In genomic region chr15:86188186-86188585, GRCm38 (mm10) we compare ENCODE assay signal across 9 mouse cellular contexts. TPM values are rescaled to one million over a fixed set of nuclear protein-coding genes. Genes with fewer than 3 reads are reported as not detected.
DNase-seq lines count a peak whose midpoint lies in the region; ATAC-seq and TF ChIP-seq lines count a peak whose summit lies in the region.
"Had no signal": no experiment of that assay in that cellular context is flagged by ENCODE, and none has a peak within 500 bp of the region (broad histone marks: within the 10 kb centered on the region; RNA-seq: fewer than 3 reads in every experiment).

No protein-coding gene starts in this region.

- peaks cover 31% of the 10 kb centered on the region for H3K4me1 ChIP-seq in heart, adult 2 months (ENCODE audit: control insufficient read depth, insufficient read depth, low read length)
- H3K4me1 ChIP-seq in heart, embryonic 12.5 days (replicated peaks): peaks cover 45% of the 10 kb centered on the region
- peaks cover 14% of the 10 kb centered on the region; the same call in 1 of the 2 replicates for H3K4me1 ChIP-seq in forebrain, postnatal 0 days (ENCODE audit: insufficient read depth)
- H3K4me1 ChIP-seq in kidney, adult 2 months (ENCODE audit: control insufficient read depth, insufficient read depth, low read length): peaks cover 21% of the 10 kb centered on the region

- no peaks in the 10 kb centered on the region for H3K79me2 ChIP-seq in heart, adult 2 months (replicated peaks; ENCODE audit: control insufficient read depth, insufficient read depth, low read length)

- peak overlapping the region; percentile 94 for H3K27ac ChIP-seq in heart, adult 2 months
- no peak overlapping the region for H3K27ac ChIP-seq in heart, embryonic 12.5 days (ENCODE audit: poor library complexity, severe bottlenecking)
- H3K27ac ChIP-seq in forebrain, postnatal 0 days (ENCODE audit: low read depth, low read length): no peak overlapping the region
- H3K27ac ChIP-seq in kidney, adult 2 months (ENCODE audit: insufficient read depth, low read depth, low read length): peak overlapping the region; percentile 81
- H3K27ac ChIP-seq: limb, embryonic 13.5 days had no signal

- TF ChIP-seq CTCF in heart, adult 2 months (IDR thresholded peaks at IDR 0.05): no peak
- TF ChIP-seq CTCF in forebrain, postnatal 0 days (IDR thresholded peaks at IDR 0.05; ENCODE audit: low read depth): no peak
- no peak for TF ChIP-seq CTCF in kidney, adult 2 months (conservative IDR thresholded peaks at IDR 0.05; ENCODE audit: insufficient read depth, insufficient read length, low read depth, low read length)

- DNase-seq in heart, adult 2 months: peak; percentile 62 to 64
- DNase-seq in adipocyte (ENCODE audit: low spot score): peak; percentile 58
- peak; percentile 36 for DNase-seq in forebrain, postnatal 0 days
- DNase-seq in kidney, adult 2 months: peak; percentile 81
- peak; percentile 90 for DNase-seq in retina, postnatal 1 day
- no peak for DNase-seq in urinary bladder, postnatal 10 days (ENCODE audit: low spot score)

- intact Hi-C loops in heart, adult 2 months (cut with DNase I): loop anchor here (2.0 kb wide), 2 partner anchors 19 to 41 kb away; no protein-coding TSS in a partner anchor

- H3K4me3 ChIP-seq in heart, adult 2 months: no peak overlapping the region; the same call in 1 of the 2 replicates
- H3K4me3 ChIP-seq in heart, embryonic 12.5 days: no peak overlapping the region
- no peak overlapping the region for H3K4me3 ChIP-seq in forebrain, postnatal 0 days (ENCODE audit: low read depth, low read length)
- no peak overlapping the region for H3K4me3 ChIP-seq in kidney, adult 2 months (ENCODE audit: insufficient read depth, low read depth, low read length)
- H3K4me3 ChIP-seq: limb, embryonic 13.5 days had no signal

- H3K9me3 ChIP-seq in heart, embryonic 12.5 days (replicated peaks): no peaks in the 10 kb centered on the region
- no peaks in the 10 kb centered on the region for H3K9me3 ChIP-seq in forebrain, postnatal 0 days (ENCODE audit: low read length)
- H3K9me3 ChIP-seq: limb, embryonic 13.5 days had no signal

- peak; percentile 55; the same call in 1 of the 2 replicates for TF ChIP-seq EP300 in heart, adult 2 months (IDR thresholded peaks at IDR 0.05; ENCODE audit: insufficient read depth, low read depth, low read length)

- H3K36me3 ChIP-seq in heart, adult 2 months (ENCODE audit: control insufficient read depth, insufficient read depth, low read length): no peaks in the 10 kb centered on the region
- H3K36me3 ChIP-seq in heart, embryonic 12.5 days: no peaks in the 10 kb centered on the region
- H3K36me3 ChIP-seq in forebrain, postnatal 0 days (ENCODE audit: insufficient read depth): no peaks in the 10 kb centered on the region
- H3K36me3 ChIP-seq in kidney, adult 2 months (ENCODE audit: control insufficient read depth, insufficient read depth, low read length): no peaks in the 10 kb centered on the region
- H3K36me3 ChIP-seq: limb, embryonic 13.5 days had no signal

- ATAC-seq in heart, embryonic 12.5 days (ENCODE audit: insufficient number of reproducible peaks, low FRiP score): no peak
- peak; percentile 23 for ATAC-seq in forebrain, postnatal 0 days
- no peak for ATAC-seq in monocyte, adult 5-6 weeks (replicated peaks; ENCODE audit: insufficient number of reproducible peaks, low FRiP score, low TSS enrichment, poor library complexity, severe bottlenecking)

- no peaks in the 10 kb centered on the region for H3K27me3 ChIP-seq in heart, adult 2 months (ENCODE audit: control insufficient read depth, insufficient read depth, low read length)
- H3K27me3 ChIP-seq in heart, embryonic 12.5 days (replicated peaks): peaks cover 5% of the 10 kb centered on the region; the same call in 1 of the 2 replicates
- H3K27me3 ChIP-seq in forebrain, postnatal 0 days (ENCODE audit: insufficient read depth, low read length): no peaks in the 10 kb centered on the region
- H3K27me3 ChIP-seq in kidney, adult 2 months (replicated peaks; ENCODE audit: control insufficient read depth, insufficient read depth, low read length): no peaks in the 10 kb centered on the region
- H3K27me3 ChIP-seq: limb, embryonic 13.5 days had no signal

- H3K9ac ChIP-seq in heart, adult 2 months (ENCODE audit: low read depth, low read length): peak overlapping the region; percentile 44; the same call in 1 of the 2 replicates
- no peak overlapping the region for H3K9ac ChIP-seq in heart, embryonic 12.5 days
- no peak overlapping the region for H3K9ac ChIP-seq in forebrain, postnatal 0 days

- no peak overlapping the region for H3K4me2 ChIP-seq in heart, embryonic 12.5 days
- H3K4me2 ChIP-seq in forebrain, postnatal 0 days (ENCODE audit: low read depth): no peak overlapping the region
- H3K4me2 ChIP-seq: limb, embryonic 13.5 days had no signal

- no peak for TF ChIP-seq POLR2A in heart, adult 2 months (IDR thresholded peaks at IDR 0.05; ENCODE audit: insufficient read depth, low read depth, low read length)
- no peak for TF ChIP-seq POLR2A in kidney, adult 2 months (IDR thresholded peaks at IDR 0.05; ENCODE audit: low read depth, low read length)

- 32% methylated on average over 5 of the region's 5 CpGs for WGBS in heart, adult 2 months
- 58% methylated on average over 5 of the region's 5 CpGs for whole genome bisulfite sequencing in heart, embryonic 12.5 days
- WGBS in forebrain, postnatal 0 days: 19% methylated on average over 5 of the region's 5 CpGs
- WGBS in kidney, adult 2 months: 51% methylated on average over 5 of the region's 5 CpGs

RNA-seq across cellular contexts. Expression of gene Cerk, which starts 2.2 kb away (rescaled TPM):
- 10 to 100 TPM; 30.4 to 33.5 TPM for total RNA-seq in heart, adult 2 months (2021)
- 26.0 and 38.0 TPM in 2 replicates for polyA plus RNA-seq in heart, adult 2 months (2012; rRNA removed)
- polyA plus RNA-seq in heart, embryonic 12.5 days (2016; fragmentation: Nextera tagmentation; extraction: Ambion mirVana): 15.3 and 16.3 TPM in 2 replicates
- total RNA-seq in forebrain, postnatal 0 days (2014; rRNA removed): 31.7 and 32.9 TPM in 2 replicates
- polyA plus RNA-seq in forebrain, postnatal 0 days (2015; fragmentation: Nextera tagmentation; extraction: Ambion mirVana): 14.5 and 18.0 TPM in 2 replicates
- 19.7 and 20.8 TPM in 2 replicates for polyA plus RNA-seq in kidney, adult 2 months (2012; rRNA removed)
- 37.3 to 42.5 TPM (median 38.1 TPM) in 3 replicates for total RNA-seq in monocyte, adult 5-6 weeks (2017)

RNA-seq across cellular contexts. Expression of gene Tbc1d22a, which starts 26.1 kb away (rescaled TPM):
- 10 to 100 TPM; 21.8 to 25.6 TPM for total RNA-seq in heart, adult 2 months (2021)
- polyA plus RNA-seq in heart, adult 2 months (2012; rRNA removed): 23.2 and 30.1 TPM in 2 replicates
- 10.3 and 10.7 TPM in 2 replicates for polyA plus RNA-seq in heart, embryonic 12.5 days (2016; fragmentation: Nextera tagmentation; extraction: Ambion mirVana)
- total RNA-seq in forebrain, postnatal 0 days (2014; rRNA removed): 20.5 and 22.1 TPM in 2 replicates
- polyA plus RNA-seq in forebrain, postnatal 0 days (2015; fragmentation: Nextera tagmentation; extraction: Ambion mirVana): 12.1 and 13.1 TPM in 2 replicates
- 31.7 and 34.5 TPM in 2 replicates for polyA plus RNA-seq in kidney, adult 2 months (2012; rRNA removed)
- 24.4 to 47.7 TPM (median 28.3 TPM) in 3 replicates for total RNA-seq in monocyte, adult 5-6 weeks (2017)

Comparison
In these comparisons a context has a peak if more than half of its experiments do, and no peak if none do; other contexts are left out.
1. H3K27ac ChIP-seq: peak in heart, adult 2 months (single experiment) and kidney, adult 2 months (single experiment); none in heart, embryonic 12.5 days (single experiment) and forebrain, postnatal 0 days (single experiment).